Mouse (Mus musculus): Measurements from ENCODE around the gene Akr1cl. TPM values are rescaled to one million over a fixed set of nuclear protein-coding genes. Genes with fewer than 3 reads are reported as not detected.

Gene Akr1cl
- polyA plus RNA-seq, 1 experiment: not detected

GRCm38 (mm10) chr1:65048781-65049180 lies 16.2 kb upstream of the Akr1cl start:
- TF ChIP-seq POLR2A (IDR thresholded peaks at IDR 0.05; ENCODE audit: insufficient read depth, low read depth, low read length) (no peak), CTCF (IDR thresholded peaks at IDR 0.05; ENCODE audit: insufficient read depth, low read depth, low read length) (no peak)
- Histone ChIP-seq H3K4me3 (ENCODE audit: insufficient read depth, low read depth, low read length) (no peak overlapping the region), H3K4me1 (ENCODE audit: control insufficient read depth, insufficient read depth, low read length) (no peaks in the 10 kb centered on the region), H3K27ac (ENCODE audit: insufficient read depth, low read depth, low read length) (no peak overlapping the region)
- WGBS: 52% methylated on average over 12 of the region's 12 CpGs

- no peak overlapping the region for H3K27ac ChIP-seq (ENCODE audit: insufficient read depth, low read depth, low read length)
- H3K4me3 ChIP-seq (ENCODE audit: insufficient read depth, low read depth, low read length): no peak overlapping the region
- WGBS: 38% methylated on average over 8 of the region's 8 CpGs
- no peaks in the 10 kb centered on the region for H3K4me1 ChIP-seq (ENCODE audit: control insufficient read depth, insufficient read depth, low read length)
- TF ChIP-seq CTCF (IDR thresholded peaks at IDR 0.05; ENCODE audit: insufficient read depth, low read depth, low read length) (no peak), POLR2A (IDR thresholded peaks at IDR 0.05; ENCODE audit: insufficient read depth, low read depth, low read length) (no peak)
Observed at GRCm38 (mm10) chr1:65046401-65047109, 14.0 kb upstream of the Akr1cl start.

GRCm38 (mm10) chr1:65043433-65043832 lies 10.9 kb upstream of the Akr1cl start:
- H3K27ac ChIP-seq (ENCODE audit: insufficient read depth, low read depth, low read length): no peak overlapping the region
- TF ChIP-seq POLR2A (IDR thresholded peaks at IDR 0.05; ENCODE audit: insufficient read depth, low read depth, low read length): no peak
- TF ChIP-seq CTCF (IDR thresholded peaks at IDR 0.05; ENCODE audit: insufficient read depth, low read depth, low read length): no peak
- 88% methylated on average over 2 of the region's 2 CpGs for WGBS
- no peaks in the 10 kb centered on the region for H3K4me1 ChIP-seq (ENCODE audit: control insufficient read depth, insufficient read depth, low read length)
- no peak overlapping the region for H3K4me3 ChIP-seq (ENCODE audit: insufficient read depth, low read depth, low read length)

GRCm38 (mm10) chr1:65041837-65042236 lies 9.3 kb upstream of the Akr1cl start:
- TF ChIP-seq CTCF (IDR thresholded peaks at IDR 0.05; ENCODE audit: insufficient read depth, low read depth, low read length) (no peak), POLR2A (IDR thresholded peaks at IDR 0.05; ENCODE audit: insufficient read depth, low read depth, low read length) (no peak)

GRCm38 (mm10) chr1:65040806-65041205 lies 8.2 kb upstream of the Akr1cl start:
- no peak overlapping the region for H3K27ac ChIP-seq (ENCODE audit: insufficient read depth, low read depth, low read length)
- WGBS: 78% methylated on average over 6 of the region's 6 CpGs
- H3K4me3 ChIP-seq (ENCODE audit: insufficient read depth, low read depth, low read length): no peak overlapping the region
- no peak for TF ChIP-seq CTCF (IDR thresholded peaks at IDR 0.05; ENCODE audit: insufficient read depth, low read depth, low read length)
- no peak for TF ChIP-seq POLR2A (IDR thresholded peaks at IDR 0.05; ENCODE audit: insufficient read depth, low read depth, low read length)
- no peaks in the 10 kb centered on the region for H3K4me1 ChIP-seq (ENCODE audit: control insufficient read depth, insufficient read depth, low read length)

More at GRCm38 (mm10) chr1:65041837-65042236, 9.3 kb upstream of the Akr1cl start:
- H3K4me1 ChIP-seq (ENCODE audit: control insufficient read depth, insufficient read depth, low read length): no peaks in the 10 kb centered on the region
- no peak overlapping the region for H3K4me3 ChIP-seq (ENCODE audit: insufficient read depth, low read depth, low read length)
- 97% methylated on average over 3 of the region's 3 CpGs for WGBS
- no peak overlapping the region for H3K27ac ChIP-seq (ENCODE audit: insufficient read depth, low read depth, low read length)

GRCm38 (mm10) chr1:65039679-65040078 lies 7.1 kb upstream of the Akr1cl start:
- H3K4me3 ChIP-seq (ENCODE audit: insufficient read depth, low read depth, low read length): no peak overlapping the region
- TF ChIP-seq CTCF (IDR thresholded peaks at IDR 0.05; ENCODE audit: insufficient read depth, low read depth, low read length): no peak
- no peak for TF ChIP-seq POLR2A (IDR thresholded peaks at IDR 0.05; ENCODE audit: insufficient read depth, low read depth, low read length)
- no peak overlapping the region for H3K27ac ChIP-seq (ENCODE audit: insufficient read depth, low read depth, low read length)
- H3K4me1 ChIP-seq (ENCODE audit: control insufficient read depth, insufficient read depth, low read length): no peaks in the 10 kb centered on the region
- WGBS: 83% methylated on average over 3 of the region's 3 CpGs

- Histone ChIP-seq H3K4me1 (ENCODE audit: control insufficient read depth, insufficient read depth, low read length) (no peaks in the 10 kb centered on the region), H3K4me3 (ENCODE audit: insufficient read depth, low read depth, low read length) (no peak overlapping the region), H3K27ac (ENCODE audit: insufficient read depth, low read depth, low read length) (no peak overlapping the region)
- 86% methylated on average over 2 of the region's 2 CpGs for WGBS
- no peak for TF ChIP-seq CTCF (IDR thresholded peaks at IDR 0.05; ENCODE audit: insufficient read depth, low read depth, low read length)
- TF ChIP-seq POLR2A (IDR thresholded peaks at IDR 0.05; ENCODE audit: insufficient read depth, low read depth, low read length): no peak
Observed at GRCm38 (mm10) chr1:65037542-65037941, 5.0 kb upstream of the Akr1cl start.

GRCm38 (mm10) chr1:65035513-65035912 lies 3.0 kb upstream of the Akr1cl start:
- 26% methylated on average over 3 of the region's 3 CpGs for WGBS
- H3K4me1 ChIP-seq (ENCODE audit: control insufficient read depth, insufficient read depth, low read length): no peaks in the 10 kb centered on the region
- H3K27ac ChIP-seq (ENCODE audit: insufficient read depth, low read depth, low read length): no peak overlapping the region
- no peak overlapping the region for H3K4me3 ChIP-seq (ENCODE audit: insufficient read depth, low read depth, low read length)
- TF ChIP-seq CTCF (IDR thresholded peaks at IDR 0.05; ENCODE audit: insufficient read depth, low read depth, low read length) (no peak), POLR2A (IDR thresholded peaks at IDR 0.05; ENCODE audit: insufficient read depth, low read depth, low read length) (no peak)

GRCm38 (mm10) chr1:65028206-65028605 lies 4.4 kb downstream of the Akr1cl start:
- TF ChIP-seq CTCF (IDR thresholded peaks at IDR 0.05; ENCODE audit: insufficient read depth, low read depth, low read length) (no peak), POLR2A (IDR thresholded peaks at IDR 0.05; ENCODE audit: insufficient read depth, low read depth, low read length) (no peak)
- no peak overlapping the region for H3K27ac ChIP-seq (ENCODE audit: insufficient read depth, low read depth, low read length)
- H3K4me1 ChIP-seq (ENCODE audit: control insufficient read depth, insufficient read depth, low read length): no peaks in the 10 kb centered on the region
- 75% methylated on average over 9 of the region's 9 CpGs for WGBS
- H3K4me3 ChIP-seq (ENCODE audit: insufficient read depth, low read depth, low read length): no peak overlapping the region
